Mouse (Mus musculus): Measurements from ENCODE around the gene Tbc1d2b. TPM values are rescaled to one million over a fixed set of nuclear protein-coding genes. Genes with fewer than 3 reads are reported as not detected.

Gene Tbc1d2b
- total RNA-seq, 4 experiments from 2014 or later, result 2.6 to 4.5 (median 3.7) TPM

- no peak for DNase-seq (ENCODE audit: low spot score in 2 of 2)
Measured at GRCm38 (mm10) chr9:90265322-90266039, 5.1 kb downstream of the Tbc1d2b start.

GRCm38 (mm10) chr9:90263340-90263679, 7.3 kb downstream of the Tbc1d2b start:
- DNase-seq (ENCODE audit: low spot score in 2 of 2), result no peak

- no peak for DNase-seq (ENCODE audit: low spot score in 2 of 2)
Measured at GRCm38 (mm10) chr9:90262591-90263339, 7.8 kb downstream of the Tbc1d2b start.

- DNase-seq (ENCODE audit: low spot score in 2 of 2), result no peak
Measured at GRCm38 (mm10) chr9:90262063-90262462, 8.5 kb downstream of the Tbc1d2b start.

- DNase-seq (ENCODE audit: low spot score in 2 of 2), result no peak
Measured at GRCm38 (mm10) chr9:90260600-90261375, 9.8 kb downstream of the Tbc1d2b start.

- DNase-seq (ENCODE audit: low spot score in 2 of 2), result no peak
Measured at GRCm38 (mm10) chr9:90260079-90260478, 10.5 kb downstream of the Tbc1d2b start.

- DNase-seq (ENCODE audit: low spot score in 2 of 2), result no peak
Measured at GRCm38 (mm10) chr9:90259400-90259950, 11.1 kb downstream of the Tbc1d2b start.

- DNase-seq (ENCODE audit: low spot score in 2 of 2), result no peak
Measured at GRCm38 (mm10) chr9:90257754-90258531, 12.7 kb downstream of the Tbc1d2b start.

GRCm38 (mm10) chr9:90257220-90257619, 13.4 kb downstream of the Tbc1d2b start:
- DNase-seq (ENCODE audit: low spot score in 2 of 2), result no peak

- no peak for DNase-seq (ENCODE audit: low spot score in 2 of 2)
Measured at GRCm38 (mm10) chr9:90255844-90256405, 14.7 kb downstream of the Tbc1d2b start.

GRCm38 (mm10) chr9:90253181-90253580, 17.4 kb downstream of the Tbc1d2b start:
- no peak for DNase-seq (ENCODE audit: low spot score in 2 of 2)

GRCm38 (mm10) chr9:90250964-90251750, 19.4 kb downstream of the Tbc1d2b start:
- DNase-seq (ENCODE audit: low spot score in 2 of 2), result no peak

GRCm38 (mm10) chr9:90250141-90250775, 20.3 kb downstream of the Tbc1d2b start:
- no peak for DNase-seq (ENCODE audit: low spot score in 2 of 2)

GRCm38 (mm10) chr9:90249036-90249435, 21.6 kb downstream of the Tbc1d2b start:
- no peak for DNase-seq (ENCODE audit: low spot score in 2 of 2)

- no peak for DNase-seq (ENCODE audit: low spot score in 2 of 2)
Measured at GRCm38 (mm10) chr9:90248326-90248725, 22.3 kb downstream of the Tbc1d2b start.

- DNase-seq (ENCODE audit: low spot score in 2 of 2), result no peak
Measured at GRCm38 (mm10) chr9:90247316-90247715, 23.3 kb downstream of the Tbc1d2b start.

- DNase-seq (ENCODE audit: low spot score in 2 of 2), result no peak
Measured at GRCm38 (mm10) chr9:90245781-90246180, 24.8 kb downstream of the Tbc1d2b start.

- DNase-seq (ENCODE audit: low spot score in 2 of 2), result no peak
Measured at GRCm38 (mm10) chr9:90245206-90245605, 25.4 kb downstream of the Tbc1d2b start.

All from gastrocnemius, adult 8-10 months (tissue).